Mouse (Mus musculus) ES-Bruce4 (cell line): ENCODE measurements around the gene Slc22a23.

ENCODE experiments used
- CTCF ChIP-seq: IDR thresholded peaks from one replicate; pipeline ENCODE4 v1.8.1; 2011; ENCODE audit warnings: low read depth, low read length
- EP300 ChIP-seq: IDR thresholded peaks from 2 replicates; pipeline ENCODE4 v1.6.1; 2011; ENCODE audit warnings: low read depth, low read length; ENCODE audit not compliant: insufficient read depth
- POLR2A ChIP-seq: IDR thresholded peaks from one replicate; pipeline ENCODE4 v1.8.1; 2011; ENCODE audit warnings: low read length; ENCODE audit not compliant: insufficient read depth

DNA sequence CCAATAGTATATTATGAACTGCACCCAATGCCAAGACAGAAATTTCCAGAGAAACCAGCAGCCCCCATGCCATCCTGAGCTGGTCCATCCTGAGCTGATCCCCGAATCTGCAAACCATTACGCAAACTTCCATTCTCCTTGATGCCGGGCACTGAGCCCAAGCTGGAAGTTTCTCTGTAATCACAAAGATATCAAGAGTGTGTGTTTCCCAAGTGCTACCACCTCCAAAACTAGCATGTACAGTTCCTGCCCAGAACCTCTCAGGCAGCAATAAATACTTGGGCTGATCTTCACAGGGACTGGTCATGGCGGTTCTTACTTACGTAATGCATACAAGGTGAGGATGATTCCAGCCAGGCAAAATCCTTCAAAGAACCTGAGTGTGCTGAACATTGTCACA lies 46.3 kb downstream of the Slc22a23 start:
- TF ChIP-seq CTCF (no peak), POLR2A (no peak), EP300 (no peak)
